Mouse (Mus musculus): ENCODE data around the gene Rag1. TPM values are rescaled to one million over a fixed set of nuclear protein-coding genes. Genes with fewer than 3 reads are reported as not detected.

Rag1 gene
- polyA plus RNA-seq (2015; fragmentation: Nextera tagmentation; extraction: Ambion mirVana): 0.13 and 0.16 TPM in 2 replicates

DNA sequence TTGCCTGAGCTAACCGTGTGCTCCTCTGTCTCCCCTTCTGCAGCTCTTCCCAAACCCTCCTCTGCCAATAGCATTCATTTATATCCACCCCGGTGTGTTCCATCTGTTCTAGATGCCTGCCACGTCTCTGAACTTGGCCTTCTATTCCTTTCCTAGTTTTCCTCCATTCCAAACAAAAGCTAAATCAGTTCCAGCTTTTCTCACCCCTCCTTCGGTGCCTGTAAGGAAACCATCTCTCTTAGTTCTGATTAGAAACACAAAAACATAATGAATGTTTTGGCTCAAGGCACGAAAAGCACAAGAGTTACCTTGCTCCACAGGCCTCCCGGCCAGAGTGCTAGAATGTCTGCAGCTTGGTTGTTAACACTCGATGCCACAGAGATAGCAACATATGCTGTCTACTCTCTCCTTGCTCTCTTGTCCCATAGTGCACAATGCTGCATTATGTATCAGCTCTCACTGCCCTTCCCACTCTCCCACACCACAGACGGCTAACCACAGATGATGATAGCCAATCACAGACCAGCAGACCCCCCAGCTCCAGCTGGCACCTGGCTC, at the start of gene Rag1, which contains the start of gene B230118H07Rik:
TSS of gene Rag1 (minus strand) at position 388 of the 558 bp plus-strand sequence.
TSS of gene B230118H07Rik (minus strand) at position 419 of the 558 bp plus-strand sequence.
- Histone ChIP-seq H3K36me3 (ENCODE audit: control insufficient read depth, insufficient read depth, low read length) (no peaks in the 10 kb centered on the region), H3K4me3 (ENCODE audit: low read depth, low read length) (no peak within 1 kb of the TSS), H3K27ac (ENCODE audit: low read length) (no peak within 1 kb of the TSS), H3K4me1 (ENCODE audit: control insufficient read depth, insufficient read depth, low read length) (peaks cover 7% of the 10 kb centered on the region; the same call in 1 of the 2 replicates), H3K27me3 (ENCODE audit: control insufficient read depth, insufficient read depth, low read depth, low read length) (no peaks in the 10 kb centered on the region), H3K9ac (ENCODE audit: low read depth, low read length) (no peak within 1 kb of the TSS), H3K4me2 (ENCODE audit: low read length) (no peak within 1 kb of the TSS), H3K9me3 (replicated peaks; ENCODE audit: control insufficient read depth, low read length, poor library complexity, severe bottlenecking) (no peaks in the 10 kb centered on the region)
- 33% methylated on average over 8 of the region's 8 CpGs for WGBS
- 0 out of 2 replicates have a peak, but pooled peaks have one; percentile 46 for ATAC-seq

DNA sequence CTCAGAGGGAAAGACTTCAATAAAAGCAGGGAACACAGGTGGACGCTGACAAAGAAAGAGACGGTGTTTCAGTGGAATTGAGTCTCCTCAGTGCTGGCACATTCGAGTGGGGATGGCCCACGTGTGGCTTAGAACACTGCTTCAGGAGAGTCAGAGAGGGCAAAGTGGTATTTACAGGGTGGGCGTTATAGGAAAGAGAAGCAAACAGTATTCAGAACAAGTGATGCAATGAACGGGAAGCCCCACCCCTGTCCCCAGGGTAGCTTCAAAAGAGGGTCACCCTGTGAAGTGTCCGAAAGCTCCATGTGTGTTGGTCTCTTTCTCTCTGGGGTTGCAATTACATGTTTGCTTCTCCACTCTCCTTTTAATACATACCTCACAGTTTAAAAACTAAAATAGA, 46.3 kb upstream of the Rag1 start:
- Histone ChIP-seq H3K9ac (ENCODE audit: low read depth, low read length) (no peak overlapping the region), H3K36me3 (ENCODE audit: control insufficient read depth, insufficient read depth, low read length) (peaks cover 9% of the 10 kb centered on the region), H3K4me1 (ENCODE audit: control insufficient read depth, insufficient read depth, low read length) (no peaks in the 10 kb centered on the region), H3K4me2 (ENCODE audit: low read length) (no peak overlapping the region), H3K27ac (ENCODE audit: low read length) (no peak overlapping the region), H3K9me3 (replicated peaks; ENCODE audit: control insufficient read depth, low read length, poor library complexity, severe bottlenecking) (no peaks in the 10 kb centered on the region), H3K4me3 (ENCODE audit: low read depth, low read length) (no peak overlapping the region), H3K27me3 (ENCODE audit: control insufficient read depth, insufficient read depth, low read depth, low read length) (no peaks in the 10 kb centered on the region)
- 91% methylated on average over 7 of the region's 7 CpGs for WGBS
- no peak for ATAC-seq

DNA sequence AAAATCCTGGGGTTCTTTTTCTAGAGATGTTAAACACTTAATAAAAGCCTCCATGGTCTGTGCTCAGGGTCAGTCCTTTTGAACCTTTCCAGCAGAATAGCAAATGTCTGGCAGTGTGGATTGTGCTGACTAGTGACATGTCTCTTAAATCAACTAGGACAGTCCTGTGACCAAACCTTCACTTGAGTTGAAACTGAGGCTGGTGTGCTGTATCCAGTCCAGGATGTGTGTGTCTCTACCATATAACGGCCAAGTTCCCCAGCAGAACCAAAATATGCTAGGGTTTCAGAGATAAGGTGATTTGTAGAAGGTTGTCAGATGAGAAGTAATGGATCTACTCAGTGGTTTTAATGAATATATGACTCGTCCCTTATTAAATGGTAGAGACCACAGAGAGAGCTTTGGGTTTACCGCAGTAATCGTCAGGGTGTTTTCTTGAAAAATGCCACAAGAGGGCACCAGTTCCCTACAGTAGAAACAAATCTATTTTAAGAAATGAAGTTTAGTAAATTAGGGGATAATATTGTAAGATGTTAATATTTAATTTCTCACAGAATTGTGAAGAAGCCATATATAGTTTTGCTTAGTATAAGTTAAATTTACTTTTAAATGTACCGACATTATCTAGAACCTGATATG, 44.4 kb upstream of the Rag1 start:
- Histone ChIP-seq H3K27ac (ENCODE audit: low read length) (no peak overlapping the region), H3K4me2 (ENCODE audit: low read length) (no peak overlapping the region), H3K36me3 (ENCODE audit: control insufficient read depth, insufficient read depth, low read length) (peaks cover 17% of the 10 kb centered on the region), H3K9me3 (replicated peaks; ENCODE audit: control insufficient read depth, low read length, poor library complexity, severe bottlenecking) (no peaks in the 10 kb centered on the region), H3K9ac (ENCODE audit: low read depth, low read length) (no peak overlapping the region), H3K4me1 (ENCODE audit: control insufficient read depth, insufficient read depth, low read length) (no peaks in the 10 kb centered on the region), H3K4me3 (ENCODE audit: low read depth, low read length) (no peak overlapping the region), H3K27me3 (ENCODE audit: control insufficient read depth, insufficient read depth, low read depth, low read length) (no peaks in the 10 kb centered on the region)
- ATAC-seq: 0 out of 2 replicates have a peak, but pooled peaks have one; percentile 21
- 59% methylated on average over 5 of the region's 5 CpGs for WGBS

DNA sequence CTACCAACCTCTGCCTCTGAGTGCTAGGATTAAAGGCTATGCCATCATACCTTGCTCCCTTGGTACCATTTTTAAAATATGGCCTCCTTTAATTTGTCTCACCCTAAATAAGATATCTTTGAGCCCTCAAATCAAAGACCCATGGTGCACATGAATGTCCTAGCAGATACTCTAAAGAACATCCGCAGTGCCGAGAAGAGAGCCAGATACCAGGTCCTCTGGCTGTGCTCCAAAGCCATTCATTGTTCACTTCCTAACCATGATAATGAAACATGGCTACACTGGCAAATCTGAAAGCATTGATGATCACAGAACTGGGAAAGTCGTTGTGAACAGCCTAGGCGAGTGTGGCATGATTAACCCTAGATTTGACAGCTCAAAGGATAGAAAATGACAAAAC, 43.7 kb upstream of the Rag1 start:
- Histone ChIP-seq H3K9ac (ENCODE audit: low read depth, low read length) (no peak overlapping the region), H3K4me3 (ENCODE audit: low read depth, low read length) (no peak overlapping the region), H3K4me2 (ENCODE audit: low read length) (no peak overlapping the region), H3K9me3 (replicated peaks; ENCODE audit: control insufficient read depth, low read length, poor library complexity, severe bottlenecking) (no peaks in the 10 kb centered on the region), H3K27ac (ENCODE audit: low read length) (no peak overlapping the region), H3K36me3 (ENCODE audit: control insufficient read depth, insufficient read depth, low read length) (peaks cover 17% of the 10 kb centered on the region), H3K27me3 (ENCODE audit: control insufficient read depth, insufficient read depth, low read depth, low read length) (no peaks in the 10 kb centered on the region), H3K4me1 (ENCODE audit: control insufficient read depth, insufficient read depth, low read length) (no peaks in the 10 kb centered on the region)
- 50% methylated on average over 4 of the region's 4 CpGs for WGBS
- no peak for ATAC-seq

DNA sequence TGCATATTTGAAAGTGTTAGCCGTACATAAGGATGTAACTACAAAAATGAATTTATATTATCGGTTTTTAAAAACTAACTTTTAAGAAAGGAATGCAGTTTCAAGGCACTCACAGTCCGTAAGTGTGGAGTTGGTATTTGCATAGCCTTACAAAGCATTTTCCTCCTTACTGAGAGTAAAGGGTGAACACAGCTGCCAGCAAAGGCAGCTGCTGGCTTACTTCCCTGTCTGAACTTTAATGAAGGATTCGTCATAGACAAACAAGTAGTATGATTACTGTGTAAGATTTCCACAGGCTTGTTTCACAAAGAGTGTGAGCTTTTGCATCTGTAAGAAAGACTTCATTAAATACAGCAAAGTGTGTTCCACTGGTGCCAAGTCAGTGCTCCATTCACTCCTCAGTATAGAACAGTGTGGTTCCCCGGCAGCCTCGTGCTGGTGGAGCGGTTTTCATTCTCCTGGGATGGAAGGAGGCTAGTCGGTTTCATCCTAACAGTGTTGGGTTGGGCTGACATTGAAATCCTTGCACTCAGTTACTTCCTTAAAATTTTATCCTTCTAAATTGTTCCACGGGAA, 41.0 kb upstream of the Rag1 start:
- Histone ChIP-seq H3K36me3 (ENCODE audit: control insufficient read depth, insufficient read depth, low read length) (peaks cover 17% of the 10 kb centered on the region), H3K9ac (ENCODE audit: low read depth, low read length) (no peak overlapping the region), H3K4me1 (ENCODE audit: control insufficient read depth, insufficient read depth, low read length) (no peaks in the 10 kb centered on the region), H3K27me3 (ENCODE audit: control insufficient read depth, insufficient read depth, low read depth, low read length) (no peaks in the 10 kb centered on the region), H3K4me2 (ENCODE audit: low read length) (no peak overlapping the region), H3K27ac (ENCODE audit: low read length) (no peak overlapping the region), H3K4me3 (ENCODE audit: low read depth, low read length) (no peak overlapping the region), H3K9me3 (replicated peaks; ENCODE audit: control insufficient read depth, low read length, poor library complexity, severe bottlenecking) (no peaks in the 10 kb centered on the region)
- ATAC-seq: no peak
- WGBS: 88% methylated on average over 9 of the region's 9 CpGs

DNA sequence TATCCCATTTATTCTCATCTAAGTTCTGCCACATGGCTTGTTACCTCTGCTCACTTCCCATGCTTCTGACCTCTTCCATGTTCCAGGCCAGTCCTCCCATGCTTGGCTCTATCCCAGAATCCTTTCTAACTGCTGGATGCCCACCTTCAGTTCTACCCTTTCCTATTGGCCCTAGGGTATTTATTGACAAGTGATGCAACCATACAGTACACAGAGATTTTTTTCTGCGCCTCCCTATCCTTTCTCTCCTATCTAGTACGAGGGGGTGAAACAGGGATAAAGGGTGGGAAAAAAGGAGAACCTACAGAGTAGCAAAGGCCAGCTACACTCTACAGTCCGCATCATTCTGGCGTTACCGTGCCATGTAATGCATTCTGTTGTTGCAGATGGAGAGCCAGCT, 38.7 kb upstream of the Rag1 start:
- Histone ChIP-seq H3K9me3 (replicated peaks; ENCODE audit: control insufficient read depth, low read length, poor library complexity, severe bottlenecking) (no peaks in the 10 kb centered on the region), H3K36me3 (ENCODE audit: control insufficient read depth, insufficient read depth, low read length) (peaks cover 17% of the 10 kb centered on the region), H3K4me3 (ENCODE audit: low read depth, low read length) (no peak overlapping the region), H3K4me2 (ENCODE audit: low read length) (no peak overlapping the region), H3K4me1 (ENCODE audit: control insufficient read depth, insufficient read depth, low read length) (no peaks in the 10 kb centered on the region), H3K27ac (ENCODE audit: low read length) (no peak overlapping the region), H3K9ac (ENCODE audit: low read depth, low read length) (no peak overlapping the region), H3K27me3 (ENCODE audit: control insufficient read depth, insufficient read depth, low read depth, low read length) (no peaks in the 10 kb centered on the region)
- ATAC-seq: no peak
- WGBS: 89% methylated on average over 5 of the region's 5 CpGs

DNA sequence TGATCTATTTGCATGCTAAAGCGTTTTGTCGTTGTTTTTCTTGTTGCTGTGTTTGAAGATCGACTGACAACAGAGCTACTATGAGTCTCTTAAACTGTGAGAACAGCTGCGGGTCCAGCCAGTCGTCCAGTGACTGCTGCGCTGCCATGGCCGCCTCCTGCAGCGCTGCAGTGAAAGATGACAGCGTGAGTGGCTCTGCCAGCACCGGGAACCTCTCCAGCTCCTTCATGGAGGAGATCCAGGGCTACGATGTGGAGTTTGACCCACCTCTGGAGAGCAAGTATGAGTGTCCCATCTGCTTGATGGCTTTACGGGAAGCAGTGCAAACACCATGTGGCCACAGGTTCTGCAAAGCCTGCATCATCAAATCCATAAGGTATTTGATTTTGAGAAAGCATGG, 35.1 kb upstream of the Rag1 start:
- Histone ChIP-seq H3K36me3 (ENCODE audit: control insufficient read depth, insufficient read depth, low read length) (peaks cover 12% of the 10 kb centered on the region; the same call in 1 of the 2 replicates), H3K27ac (ENCODE audit: low read length) (no peak overlapping the region), H3K9ac (ENCODE audit: low read depth, low read length) (no peak overlapping the region), H3K27me3 (ENCODE audit: control insufficient read depth, insufficient read depth, low read depth, low read length) (no peaks in the 10 kb centered on the region), H3K4me3 (ENCODE audit: low read depth, low read length) (no peak overlapping the region), H3K4me2 (ENCODE audit: low read length) (no peak overlapping the region), H3K9me3 (replicated peaks; ENCODE audit: control insufficient read depth, low read length, poor library complexity, severe bottlenecking) (no peaks in the 10 kb centered on the region), H3K4me1 (ENCODE audit: control insufficient read depth, insufficient read depth, low read length) (peaks cover 6% of the 10 kb centered on the region)
- WGBS: 85% methylated on average over 12 of the region's 12 CpGs
- ATAC-seq: no peak

DNA sequence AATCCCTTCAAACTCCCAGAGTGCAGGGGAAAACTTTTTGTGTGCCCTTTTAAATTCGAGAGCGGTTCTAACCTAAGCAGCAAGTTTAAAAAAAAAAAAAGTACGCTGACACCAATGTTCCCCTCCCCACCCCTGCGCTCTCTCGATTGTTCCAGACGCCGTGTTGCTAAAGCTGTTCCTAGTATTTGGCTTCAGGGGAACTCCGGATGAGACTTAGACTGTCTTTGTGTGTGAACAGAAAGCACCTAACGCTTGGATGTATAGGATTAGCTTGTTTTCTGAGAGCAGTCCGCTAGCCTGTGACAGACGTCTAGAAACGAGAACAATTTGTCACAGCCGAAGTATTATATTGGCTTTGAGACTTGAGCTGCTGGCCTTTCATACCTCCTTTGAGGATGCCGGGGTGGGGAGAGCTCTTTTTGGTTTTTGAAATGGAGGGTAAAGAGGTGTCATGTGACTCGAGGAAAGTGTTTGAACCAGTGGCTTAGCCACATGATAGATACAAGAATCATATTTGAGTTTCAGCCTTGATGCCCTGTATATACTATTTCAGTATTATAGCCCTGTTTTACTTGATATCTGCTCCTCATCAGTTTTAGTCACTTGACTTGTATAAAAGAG, 30.0 kb upstream of the Rag1 start:
- peaks cover 10% of the 10 kb centered on the region for H3K4me1 ChIP-seq (ENCODE audit: control insufficient read depth, insufficient read depth, low read length)
- H3K27ac ChIP-seq (ENCODE audit: low read length): no peak overlapping the region
- H3K9ac ChIP-seq (ENCODE audit: low read depth, low read length): peak overlapping the region; percentile 86
- H3K9me3 ChIP-seq (replicated peaks; ENCODE audit: control insufficient read depth, low read length, poor library complexity, severe bottlenecking): no peaks in the 10 kb centered on the region
- H3K36me3 ChIP-seq (ENCODE audit: control insufficient read depth, insufficient read depth, low read length): no peaks in the 10 kb centered on the region
- H3K4me2 ChIP-seq (ENCODE audit: low read length): peak overlapping the region; percentile 80
- no peaks in the 10 kb centered on the region for H3K27me3 ChIP-seq (ENCODE audit: control insufficient read depth, insufficient read depth, low read depth, low read length)
- peak overlapping the region; percentile 91 for H3K4me3 ChIP-seq (ENCODE audit: low read depth, low read length)
- WGBS: under 1% methylated on average over 15 of the region's 15 CpGs
- 0 out of 2 replicates have a peak, but pooled peaks have one; percentile 17 for ATAC-seq
